Mouse (Mus musculus): Measurements from ENCODE around the gene Stmn1.

GRCm38 (mm10) chr4:134443589-134443988 is 24.5 kb upstream of the Stmn1 start:
- TF ChIP-seq CTCF (IDR thresholded peaks at IDR 0.05; ENCODE audit: control insufficient read depth, insufficient read depth, insufficient replicate concordance, low read depth, low read length) (no peak), POLR2A (IDR thresholded peaks at IDR 0.05; ENCODE audit: control insufficient read depth, low read depth, low read length) (no peak)
